Mouse (Mus musculus): Measurements from ENCODE around the gene Flrt2. TPM values are rescaled to one million over a fixed set of nuclear protein-coding genes. Genes with fewer than 3 reads are reported as not detected.

Flrt2 gene
- total RNA-seq, 4 experiments from 2014 or later, result 36.3 to 43.8 (median 40.3) TPM

DNA sequence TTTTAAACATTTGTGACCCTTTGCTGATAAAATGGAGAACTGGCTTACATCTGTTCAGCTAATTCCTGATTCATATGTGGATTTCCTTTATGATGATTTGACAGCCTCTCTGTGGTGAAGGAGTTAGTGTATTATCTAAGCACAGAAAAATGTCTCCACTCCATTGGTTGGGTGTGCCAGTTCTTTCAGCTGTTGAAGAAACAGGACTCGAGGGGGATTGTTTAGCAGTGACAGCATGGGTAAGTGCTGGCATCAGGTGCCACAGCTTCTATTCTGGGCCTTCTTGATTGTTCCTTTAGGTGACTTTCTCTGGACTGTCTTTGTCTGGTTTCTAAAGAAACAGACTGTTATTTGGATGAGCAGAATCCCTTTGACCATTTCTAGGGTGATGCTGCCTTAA is 42.0 kb downstream of the Flrt2 start:
- no peak for DNase-seq (ENCODE audit: low spot score in 2 of 2)

DNA sequence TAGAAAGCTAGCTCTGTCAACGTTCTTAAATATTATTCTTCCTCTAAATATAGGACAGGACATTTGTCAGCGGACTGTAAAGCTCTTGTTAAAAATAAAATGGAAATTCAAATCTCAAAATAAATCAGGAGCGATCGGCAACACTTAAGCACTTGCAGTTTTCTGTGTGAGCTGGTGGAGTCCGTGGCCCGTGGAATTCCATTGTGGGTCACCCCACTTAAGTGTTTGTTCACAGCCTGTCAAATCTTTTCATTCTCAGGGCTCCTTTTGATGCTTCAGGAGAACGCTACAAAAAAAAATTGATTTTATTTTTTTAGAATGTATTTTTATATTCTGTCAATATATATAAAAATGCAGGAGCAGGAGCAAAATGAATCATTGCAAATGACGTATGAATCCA is 45.5 kb downstream of the Flrt2 start:
- DNase-seq (ENCODE audit: low spot score in 2 of 2), result no peak

DNA sequence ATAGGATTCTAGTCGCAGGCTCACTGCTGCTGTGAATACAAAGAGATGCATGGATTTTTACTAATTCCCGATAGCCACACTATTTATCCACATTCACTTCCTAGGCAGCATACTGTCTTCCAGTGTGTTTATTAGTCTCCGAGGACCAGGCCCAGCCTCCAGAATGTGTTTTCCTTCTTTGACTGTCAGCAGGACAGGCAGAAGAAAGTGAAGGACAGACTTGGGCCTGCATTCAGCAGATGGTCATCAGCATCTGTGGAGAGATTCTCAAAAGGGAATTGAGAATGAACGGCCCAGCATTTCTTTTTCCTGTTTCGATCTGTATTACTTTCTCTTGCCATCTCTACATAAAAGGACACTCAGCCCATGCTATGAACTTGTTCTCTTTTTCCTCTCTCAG is 46.0 kb downstream of the Flrt2 start:
- no peak for DNase-seq (ENCODE audit: low spot score in 2 of 2)

DNA sequence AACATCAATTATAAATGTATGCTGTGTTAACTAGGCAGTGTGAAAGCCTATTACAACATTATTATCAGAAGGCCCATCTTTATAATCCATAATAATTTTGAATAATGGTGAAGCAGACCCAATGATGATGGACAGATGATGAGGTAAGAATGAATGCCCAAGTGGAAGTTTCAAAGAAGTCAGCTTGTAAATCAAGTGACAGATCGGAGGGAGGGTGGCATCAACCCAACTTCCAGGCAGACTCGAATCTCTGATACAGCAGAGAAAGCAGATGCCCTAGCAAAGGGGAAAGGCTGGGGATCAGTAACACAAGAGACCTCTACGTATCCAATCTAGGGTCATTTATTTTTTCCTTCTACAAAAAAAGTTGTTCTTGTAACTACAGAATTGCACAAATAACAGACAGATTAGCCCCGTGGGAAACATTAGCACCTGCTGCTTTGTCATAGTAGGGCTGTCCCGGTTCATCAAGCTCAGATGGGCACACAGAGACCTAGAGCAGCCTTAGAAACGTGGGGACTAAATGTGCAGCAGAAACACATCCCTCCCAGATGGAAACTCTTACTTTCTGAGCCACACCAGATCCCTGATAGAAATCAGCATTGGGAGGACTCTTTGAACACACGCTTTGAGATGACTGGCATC is 46.6 kb downstream of the Flrt2 start:
- no peak for DNase-seq (ENCODE audit: low spot score in 2 of 2)

DNA sequence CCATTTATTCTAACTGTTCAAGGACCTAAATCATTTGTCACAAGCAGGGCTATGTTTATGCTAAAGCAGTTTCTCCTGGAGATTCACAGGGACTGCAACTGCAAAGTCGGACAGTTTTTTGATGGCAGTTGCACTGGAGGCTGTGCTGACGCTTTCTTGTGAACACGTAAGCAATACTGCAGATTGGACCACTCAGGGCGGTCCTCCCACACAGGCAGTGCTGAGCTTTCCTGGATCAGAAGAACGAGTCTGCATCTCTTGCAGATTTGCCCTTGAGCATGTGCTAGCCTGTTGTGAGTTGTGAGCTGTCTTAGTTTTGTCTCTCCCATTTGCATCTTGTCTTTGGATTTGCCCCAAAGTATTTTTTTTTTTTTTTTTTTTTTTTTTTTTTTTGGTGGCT is 47.7 kb downstream of the Flrt2 start:
- peak in 1 of 2 experiments; percentile 54 for DNase-seq (ENCODE audit: low spot score in 2 of 2)

DNA sequence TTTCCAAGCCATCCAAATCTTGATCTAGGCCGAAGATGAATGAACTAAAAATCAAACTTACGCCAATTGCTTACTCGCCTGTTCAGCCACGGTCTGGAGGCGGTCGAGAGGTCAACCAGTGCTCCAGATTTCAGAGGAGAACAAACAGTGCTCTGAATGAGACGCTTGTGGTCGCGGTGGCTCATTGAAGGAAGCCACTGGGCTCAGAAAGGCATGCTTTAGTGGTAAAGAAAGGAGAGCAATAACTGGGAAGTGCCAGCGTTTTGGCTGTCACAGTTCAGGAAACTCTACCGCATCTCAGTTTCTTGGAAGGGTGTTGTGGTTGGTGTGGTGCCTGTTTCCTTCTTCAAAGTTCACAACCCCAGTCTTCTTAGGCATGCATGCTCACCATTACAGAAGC is 49.3 kb downstream of the Flrt2 start:
- no peak for DNase-seq (ENCODE audit: low spot score in 2 of 2)

DNA sequence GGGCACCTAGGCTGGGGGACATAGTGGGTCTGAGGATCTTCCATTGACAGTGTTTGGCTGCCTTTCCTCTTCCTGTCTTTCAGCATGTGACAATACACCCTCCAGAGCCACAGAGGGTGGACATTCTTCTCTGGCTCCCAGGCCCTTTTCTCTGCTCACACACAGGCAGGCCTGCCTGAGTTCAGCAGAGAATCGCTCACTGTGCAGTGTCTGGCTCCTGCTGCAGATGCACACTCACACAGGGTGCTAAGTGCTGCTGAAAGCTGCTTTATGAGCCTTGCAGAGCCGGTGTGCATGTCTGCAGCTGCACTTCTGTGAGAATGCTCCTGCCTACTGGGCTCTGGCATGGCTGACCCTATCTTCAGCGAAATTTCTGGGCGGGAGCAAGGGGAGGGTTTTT is 52.3 kb downstream of the Flrt2 start:
- no peak for DNase-seq (ENCODE audit: low spot score in 2 of 2)

DNA sequence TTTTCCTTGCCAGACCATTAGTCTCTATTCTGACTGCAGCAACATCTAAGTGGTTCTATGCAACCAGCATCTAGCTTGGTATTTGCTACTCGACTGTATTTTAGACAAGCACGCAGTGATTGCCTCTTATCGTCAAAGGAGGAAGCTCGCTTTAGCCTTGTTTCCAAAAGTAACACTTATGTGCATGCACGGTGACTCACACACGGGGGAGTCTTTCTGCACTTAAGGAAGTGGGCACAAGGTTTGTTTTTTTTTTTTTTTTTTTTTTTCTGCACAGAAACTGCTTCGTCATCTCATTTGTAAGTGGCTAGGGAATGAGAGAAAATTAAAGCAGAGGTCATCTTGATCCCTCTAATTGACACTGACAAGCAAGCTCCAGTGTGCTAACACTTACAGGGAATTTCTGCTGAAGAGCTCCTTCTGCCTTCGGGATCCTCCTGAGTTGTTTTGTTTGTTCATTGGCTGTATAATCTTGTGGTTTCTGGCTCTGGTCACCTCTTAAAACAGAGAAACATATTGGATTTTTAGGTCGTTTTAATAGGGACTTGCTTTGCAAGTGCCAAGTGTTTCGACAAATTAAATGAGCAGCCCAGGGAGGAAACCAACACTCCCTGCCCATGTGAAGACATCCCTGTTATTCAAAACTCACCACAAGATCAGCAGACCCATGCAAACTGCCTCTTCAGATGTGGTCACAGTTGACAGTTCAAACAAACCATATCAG is 55.0 kb downstream of the Flrt2 start:
- no peak for DNase-seq (ENCODE audit: low spot score in 2 of 2)

DNA sequence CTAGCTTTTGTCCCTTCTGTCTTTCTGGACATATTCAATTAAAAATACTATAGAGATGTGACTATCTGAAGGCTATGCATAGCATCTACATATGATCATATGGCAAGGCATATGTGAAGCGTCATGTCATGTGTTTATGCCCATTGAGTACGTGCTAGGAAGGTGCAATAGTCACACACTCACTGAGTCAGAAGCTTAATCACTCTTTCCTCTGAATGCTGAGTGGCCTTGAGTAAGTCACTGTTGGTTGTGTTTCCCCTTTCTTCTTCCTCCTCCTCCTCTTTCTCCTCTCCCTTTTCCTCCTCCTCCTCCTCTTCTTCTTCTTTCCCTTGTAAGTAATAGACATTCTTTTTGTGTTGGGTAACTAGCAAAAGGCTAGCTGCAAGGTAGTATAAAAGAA is 56.7 kb downstream of the Flrt2 start:
- DNase-seq (ENCODE audit: low spot score in 2 of 2), result no peak

DNA sequence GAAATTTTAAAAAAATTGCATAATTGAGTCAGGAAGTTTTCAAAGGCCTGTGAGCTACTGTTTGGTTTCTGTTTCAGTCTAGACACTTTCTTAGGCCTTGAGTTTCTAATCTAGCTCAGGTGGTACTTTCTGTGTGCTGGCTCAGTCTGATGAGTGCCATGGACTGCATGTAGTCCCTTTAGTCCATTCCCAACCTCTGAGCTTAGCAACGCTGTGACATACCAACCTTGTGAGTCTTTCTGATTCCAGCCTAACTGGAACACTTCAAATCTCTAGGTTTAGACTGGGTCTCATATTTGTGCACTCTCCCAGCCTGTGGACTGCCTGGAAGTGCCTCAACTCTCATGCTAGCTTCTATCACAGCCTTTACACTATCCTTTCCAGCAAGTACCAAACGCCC is 57.2 kb downstream of the Flrt2 start:
- no peak for DNase-seq (ENCODE audit: low spot score in 2 of 2)

DNA sequence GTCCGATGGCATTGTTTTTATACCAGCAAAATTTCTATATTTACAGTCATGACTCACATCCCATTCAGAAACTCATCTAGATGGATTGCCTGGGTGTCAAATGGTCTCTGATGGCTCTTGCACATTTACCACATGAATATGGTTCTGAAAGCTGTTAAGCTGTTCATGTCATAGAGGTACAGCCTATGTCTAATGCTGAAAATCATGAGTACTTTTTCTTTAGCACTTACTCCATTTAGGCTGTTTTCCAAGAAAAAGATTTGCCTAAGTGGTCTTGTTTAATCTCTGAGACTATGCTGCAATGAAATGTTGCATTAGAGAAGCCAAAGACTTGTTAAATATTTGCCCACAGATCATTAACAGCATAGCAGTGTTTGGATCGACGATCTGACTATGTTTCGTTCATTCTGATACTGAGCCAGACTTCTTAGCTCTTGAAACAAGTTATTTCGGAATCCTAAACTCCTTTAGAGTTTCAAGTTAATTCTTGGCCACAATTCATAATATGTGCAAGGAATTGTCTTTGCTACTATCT is 67.3 kb downstream of the Flrt2 start:
- DNase-seq (ENCODE audit: low spot score in 2 of 2), result no peak

DNA sequence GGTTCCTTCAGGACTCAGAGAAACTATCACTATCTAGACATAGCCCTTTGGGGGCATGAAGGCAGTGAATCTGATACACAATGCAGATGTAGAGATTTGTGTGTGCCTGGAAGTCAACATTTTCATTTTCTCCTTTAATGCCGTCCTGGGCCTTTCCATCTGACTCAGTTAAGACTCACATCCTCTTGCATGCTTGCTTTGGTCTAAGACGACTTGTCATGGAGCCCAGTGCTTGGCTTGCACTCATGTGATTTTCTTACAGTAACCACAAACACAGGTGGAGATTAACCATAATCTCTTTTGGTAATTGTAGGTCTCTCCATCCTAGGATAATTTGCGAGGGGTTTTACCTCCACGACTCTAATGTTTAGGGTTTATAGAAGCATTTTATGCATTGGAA is 73.2 kb downstream of the Flrt2 start:
- no peak for DNase-seq (ENCODE audit: low spot score in 2 of 2)

DNA sequence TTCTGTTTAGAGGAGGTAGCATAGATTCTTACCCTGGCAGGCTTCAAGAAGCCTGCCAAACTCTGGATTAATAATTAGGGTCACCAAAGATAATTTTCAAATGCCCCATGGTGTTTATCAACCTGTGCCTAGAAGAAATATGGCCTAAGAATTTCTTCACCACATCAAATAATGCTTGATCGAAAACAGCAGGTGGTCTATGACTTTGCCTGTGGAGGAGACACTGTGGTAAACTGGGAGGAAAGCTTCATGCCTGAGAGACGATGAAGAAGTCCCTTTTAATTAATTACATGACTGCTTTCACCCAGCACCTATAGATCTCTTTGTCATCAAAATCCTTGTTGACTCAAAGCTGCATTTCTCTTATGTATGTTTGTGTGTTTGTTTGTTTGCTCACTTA is 77.0 kb downstream of the Flrt2 start:
- no peak for DNase-seq (ENCODE audit: low spot score in 2 of 2)

DNA sequence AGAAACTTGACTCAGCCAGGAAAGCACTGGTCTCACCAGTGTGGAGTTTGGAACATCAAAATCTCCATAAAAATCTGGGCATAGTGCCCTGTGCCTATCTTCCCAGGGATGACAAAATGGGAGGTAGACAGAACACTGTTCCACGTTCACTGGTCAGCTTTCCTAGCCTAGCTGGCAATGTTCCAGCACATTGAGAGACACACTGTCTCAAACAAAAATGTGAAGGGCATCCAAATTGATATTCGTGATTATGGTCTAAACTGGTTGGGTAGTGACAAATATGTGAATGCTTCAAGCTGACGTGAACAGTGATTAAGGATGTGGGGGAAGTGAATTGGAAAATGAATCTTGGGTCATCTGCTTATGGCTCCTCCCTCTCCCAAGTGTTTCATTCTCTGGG is 78.2 kb downstream of the Flrt2 start:
- DNase-seq (ENCODE audit: low spot score in 2 of 2), result no peak

DNA sequence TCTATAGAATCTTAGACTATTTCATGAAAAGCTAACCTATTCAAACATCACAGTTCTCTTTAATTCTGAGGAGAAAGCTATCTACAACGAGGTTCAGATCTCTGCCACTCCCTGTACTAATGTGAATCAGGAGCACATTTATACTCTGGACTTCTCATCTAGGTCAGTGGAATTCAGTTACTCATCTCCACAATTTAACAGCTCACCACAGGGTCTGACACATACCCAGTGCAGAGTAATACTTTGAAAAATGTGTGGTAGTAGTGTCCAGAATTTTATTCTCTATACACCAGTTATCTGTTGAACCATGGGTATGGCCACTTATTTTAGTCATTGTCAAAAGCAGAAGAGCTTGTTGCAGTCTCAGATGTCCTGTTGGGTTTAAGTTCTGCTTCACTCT is 98.1 kb downstream of the Flrt2 start:
- DNase-seq (ENCODE audit: low spot score in 2 of 2), result no peak

DNA sequence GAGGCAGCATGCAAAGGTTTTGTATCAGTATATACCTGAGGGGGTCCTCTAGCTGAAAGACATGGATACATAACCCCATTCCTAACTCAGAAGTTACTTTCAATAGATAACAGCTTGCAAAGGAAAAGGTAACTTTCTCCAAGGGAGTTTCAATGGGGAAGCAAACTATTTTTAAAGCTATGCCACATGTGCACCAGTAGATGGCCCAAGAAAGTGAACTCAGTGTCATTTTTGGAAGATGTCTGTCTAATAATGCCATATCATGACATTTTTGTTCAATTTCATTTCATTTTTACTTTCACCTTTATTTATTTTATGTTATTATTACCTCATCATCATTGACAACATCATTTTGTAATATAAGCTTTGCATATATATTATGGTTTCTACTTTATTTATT is 124.6 kb downstream of the Flrt2 start:
- no peak for DNase-seq (ENCODE audit: low spot score in 2 of 2)
